Mouse (Mus musculus) ES-E14 (cell line): Measurements from ENCODE around the gene Muc4.

Source experiments
- HCFC1 ChIP-seq: IDR thresholded peaks from 2 replicates; pipeline ENCODE4 v1.6.1; 2012; ENCODE audit warnings: low read length, inconsistent platforms, borderline replicate concordance; ENCODE audit not compliant: insufficient read depth
- ZNF384 ChIP-seq: IDR thresholded peaks from 2 replicates; pipeline ENCODE4 v1.6.1; 2012; ENCODE audit warnings: low read depth, low read length, inconsistent platforms

GRCm38 (mm10) chr16:32824061-32824460 lies 88.4 kb downstream of the Muc4 start:
- TF ChIP-seq HCFC1 (no peak), ZNF384 (no peak)
